Mouse (Mus musculus): ENCODE results near the gene Src. TPM values are rescaled to one million over a fixed set of nuclear protein-coding genes. Genes with fewer than 3 reads are reported as not detected.
A peak's percentile ranks its signal among the peaks of the same experiment; 100 is the strongest.
"Not testable (repeated sequence)": the region's sequence is repeated elsewhere in the genome, so short reads cannot be mapped to it uniquely, and the experiment has no call there.

The Src gene
- polyA plus RNA-seq, 1 experiment = 24.6 TPM

GRCm38 (mm10) chr2:157384836-157385235, 33.4 kb upstream of the Src start:
- H3K36me3 ChIP-seq (ENCODE audit: control insufficient read depth, insufficient read depth, low read length) = peaks cover 9% of the 10 kb centered on the region
- DNase-seq = no peak
- H3K4me1 ChIP-seq (replicated peaks; ENCODE audit: control insufficient read depth, insufficient read depth, low read length) = no peaks in the 10 kb centered on the region
- WGBS = 98% methylated on average over 4 of the region's 4 CpGs
- no peaks in the 10 kb centered on the region for H3K27me3 ChIP-seq (ENCODE audit: control insufficient read depth, insufficient read depth, low read length)
- TF ChIP-seq POLR2A (IDR thresholded peaks at IDR 0.05; ENCODE audit: control insufficient read depth, extremely low read depth, insufficient read depth, low read length, poor library complexity) = no peak
- no peak for TF ChIP-seq CTCF (IDR thresholded peaks at IDR 0.05; ENCODE audit: borderline replicate concordance, control insufficient read depth, extremely low read depth, insufficient read depth, low read length, poor library complexity)
- no peak overlapping the region for H3K27ac ChIP-seq (ENCODE audit: control insufficient read depth, insufficient read depth, low read length)
- H3K4me3 ChIP-seq (ENCODE audit: control insufficient read depth, insufficient read depth, low read length) = no peak overlapping the region

- H3K4me1 ChIP-seq (replicated peaks; ENCODE audit: control insufficient read depth, insufficient read depth, low read length); DNase-seq; H3K4me3 ChIP-seq (ENCODE audit: control insufficient read depth, insufficient read depth, low read length); H3K27ac ChIP-seq (ENCODE audit: control insufficient read depth, insufficient read depth, low read length); H3K27me3 ChIP-seq (ENCODE audit: control insufficient read depth, insufficient read depth, low read length); H3K36me3 ChIP-seq (ENCODE audit: control insufficient read depth, insufficient read depth, low read length): not testable (repeated sequence)
- 97% methylated on average over 14 of the region's 14 CpGs for WGBS
Observed at GRCm38 (mm10) chr2:157388901-157389590, 29.2 kb upstream of the Src start.

GRCm38 (mm10) chr2:157389591-157389921, 28.7 kb upstream of the Src start:
- H3K27ac ChIP-seq (ENCODE audit: control insufficient read depth, insufficient read depth, low read length) = no peak overlapping the region
- TF ChIP-seq POLR2A (IDR thresholded peaks at IDR 0.05; ENCODE audit: control insufficient read depth, extremely low read depth, insufficient read depth, low read length, poor library complexity) = no peak
- TF ChIP-seq CTCF (IDR thresholded peaks at IDR 0.05; ENCODE audit: borderline replicate concordance, control insufficient read depth, extremely low read depth, insufficient read depth, low read length, poor library complexity) = no peak
- whole genome bisulfite sequencing = 92% methylated on average over 7 of the region's 7 CpGs
- H3K36me3 ChIP-seq (ENCODE audit: control insufficient read depth, insufficient read depth, low read length) = no peaks in the 10 kb centered on the region
- H3K4me3 ChIP-seq (ENCODE audit: control insufficient read depth, insufficient read depth, low read length) = no peak overlapping the region
- DNase-seq = no peak
- H3K27me3 ChIP-seq (ENCODE audit: control insufficient read depth, insufficient read depth, low read length) = no peaks in the 10 kb centered on the region
- H3K4me1 ChIP-seq (replicated peaks; ENCODE audit: control insufficient read depth, insufficient read depth, low read length) = no peaks in the 10 kb centered on the region

GRCm38 (mm10) chr2:157392331-157392730, 25.9 kb upstream of the Src start:
- Histone ChIP-seq H3K4me3 (ENCODE audit: control insufficient read depth, insufficient read depth, low read length) (no peak overlapping the region), H3K27me3 (ENCODE audit: control insufficient read depth, insufficient read depth, low read length) (no peaks in the 10 kb centered on the region), H3K36me3 (ENCODE audit: control insufficient read depth, insufficient read depth, low read length) (0 out of 2 replicates have a peak, but pooled peaks cover 3% of the 10 kb centered on the region), H3K4me1 (replicated peaks; ENCODE audit: control insufficient read depth, insufficient read depth, low read length) (peaks cover 22% of the 10 kb centered on the region), H3K27ac (ENCODE audit: control insufficient read depth, insufficient read depth, low read length) (no peak overlapping the region)
- no peak for DNase-seq
- 94% methylated on average over 2 of the region's 2 CpGs for WGBS
- TF ChIP-seq CTCF (IDR thresholded peaks at IDR 0.05; ENCODE audit: borderline replicate concordance, control insufficient read depth, extremely low read depth, insufficient read depth, low read length, poor library complexity) (no peak), POLR2A (IDR thresholded peaks at IDR 0.05; ENCODE audit: control insufficient read depth, extremely low read depth, insufficient read depth, low read length, poor library complexity) (no peak)

GRCm38 (mm10) chr2:157393549-157393948, 24.7 kb upstream of the Src start:
- TF ChIP-seq POLR2A (IDR thresholded peaks at IDR 0.05; ENCODE audit: control insufficient read depth, extremely low read depth, insufficient read depth, low read length, poor library complexity) = no peak
- TF ChIP-seq CTCF (IDR thresholded peaks at IDR 0.05; ENCODE audit: borderline replicate concordance, control insufficient read depth, extremely low read depth, insufficient read depth, low read length, poor library complexity) = no peak
- no peak overlapping the region for H3K27ac ChIP-seq (ENCODE audit: control insufficient read depth, insufficient read depth, low read length)
- DNase-seq = no peak
- H3K27me3 ChIP-seq (ENCODE audit: control insufficient read depth, insufficient read depth, low read length) = no peaks in the 10 kb centered on the region
- WGBS = 98% methylated on average over 4 of the region's 4 CpGs
- no peak overlapping the region for H3K4me3 ChIP-seq (ENCODE audit: control insufficient read depth, insufficient read depth, low read length)
- H3K36me3 ChIP-seq (ENCODE audit: control insufficient read depth, insufficient read depth, low read length) = 0 out of 2 replicates have a peak, but pooled peaks cover 3% of the 10 kb centered on the region
- peaks cover 22% of the 10 kb centered on the region for H3K4me1 ChIP-seq (replicated peaks; ENCODE audit: control insufficient read depth, insufficient read depth, low read length)

GRCm38 (mm10) chr2:157394868-157395267, 23.4 kb upstream of the Src start:
- 80% methylated on average over 6 of the region's 6 CpGs for WGBS
- Histone ChIP-seq H3K4me3 (ENCODE audit: control insufficient read depth, insufficient read depth, low read length) (no peak overlapping the region), H3K27me3 (ENCODE audit: control insufficient read depth, insufficient read depth, low read length) (no peaks in the 10 kb centered on the region), H3K36me3 (ENCODE audit: control insufficient read depth, insufficient read depth, low read length) (0 out of 2 replicates have a peak, but pooled peaks cover 3% of the 10 kb centered on the region), H3K4me1 (replicated peaks; ENCODE audit: control insufficient read depth, insufficient read depth, low read length) (peaks cover 22% of the 10 kb centered on the region), H3K27ac (ENCODE audit: control insufficient read depth, insufficient read depth, low read length) (no peak overlapping the region)
- DNase-seq = no peak
- TF ChIP-seq POLR2A (IDR thresholded peaks at IDR 0.05; ENCODE audit: control insufficient read depth, extremely low read depth, insufficient read depth, low read length, poor library complexity) (no peak), CTCF (IDR thresholded peaks at IDR 0.05; ENCODE audit: borderline replicate concordance, control insufficient read depth, extremely low read depth, insufficient read depth, low read length, poor library complexity) (no peak)

GRCm38 (mm10) chr2:157395371-157395770, 22.9 kb upstream of the Src start:
- peak overlapping the region; percentile 6 for H3K4me3 ChIP-seq (ENCODE audit: control insufficient read depth, insufficient read depth, low read length)
- no peak for DNase-seq
- peak overlapping the region; percentile 43; the same call in 1 of the 2 replicates for H3K27ac ChIP-seq (ENCODE audit: control insufficient read depth, insufficient read depth, low read length)
- 0 out of 2 replicates have a peak, but pooled peaks cover 3% of the 10 kb centered on the region for H3K36me3 ChIP-seq (ENCODE audit: control insufficient read depth, insufficient read depth, low read length)
- no peaks in the 10 kb centered on the region for H3K27me3 ChIP-seq (ENCODE audit: control insufficient read depth, insufficient read depth, low read length)
- peaks cover 22% of the 10 kb centered on the region for H3K4me1 ChIP-seq (replicated peaks; ENCODE audit: control insufficient read depth, insufficient read depth, low read length)
- no peak for TF ChIP-seq CTCF (IDR thresholded peaks at IDR 0.05; ENCODE audit: borderline replicate concordance, control insufficient read depth, extremely low read depth, insufficient read depth, low read length, poor library complexity)
- TF ChIP-seq POLR2A (IDR thresholded peaks at IDR 0.05; ENCODE audit: control insufficient read depth, extremely low read depth, insufficient read depth, low read length, poor library complexity) = no peak
- WGBS = 42% methylated on average over 5 of the region's 5 CpGs
